26 mouse cellular contexts compared by ENCODE assay signal in the genomic region with DNA sequence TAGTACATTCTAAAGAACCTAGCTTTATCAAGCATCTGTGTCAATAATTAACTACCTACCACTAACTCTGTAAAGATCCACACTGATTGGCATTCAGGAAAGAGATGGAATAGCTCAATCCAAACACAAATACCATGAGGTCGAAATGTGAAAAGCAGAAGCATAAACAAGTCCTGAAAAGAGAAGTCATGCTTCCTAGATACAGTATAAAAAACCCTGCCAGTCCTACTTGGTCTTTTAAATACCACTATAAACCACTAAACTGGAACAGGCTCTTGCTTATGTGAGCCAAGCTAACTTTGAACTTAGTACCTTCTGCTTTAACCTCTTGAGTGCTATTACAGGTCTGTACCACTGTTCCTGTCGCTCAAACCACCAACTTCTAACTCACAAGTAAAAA. TPM values are rescaled to one million over a fixed set of nuclear protein-coding genes. Genes with fewer than 3 reads are reported as not detected.
A peak's percentile ranks its signal among the peaks of the same experiment; 100 is the strongest.
DNase-seq lines count a peak whose midpoint lies in the region; ATAC-seq lines count a peak whose summit lies in the region.
"Had no signal": no experiment of that assay in that cellular context is flagged by ENCODE, and none has a peak within 500 bp of the region (broad histone marks: within the 10 kb centered on the region; RNA-seq: fewer than 3 reads in every experiment).

No protein-coding gene starts in this region.

- no peak overlapping the region for H3K27ac ChIP-seq in intestine, embryonic 16.5 days (ENCODE audit: low read length)
- no peak overlapping the region for H3K27ac ChIP-seq in intestine, embryonic 15.5 days
- peak overlapping the region; percentile 65 for H3K27ac ChIP-seq in liver, embryonic 12.5 days
- no peak overlapping the region for H3K27ac ChIP-seq in hindbrain, embryonic 13.5 days
- H3K27ac ChIP-seq: forebrain, embryonic 10.5 days; heart, adult 2 months; heart, embryonic 13.5 days; limb, embryonic 10.5 days; neural tube, embryonic 12.5 days had no signal

- H3K27me3 ChIP-seq in intestine, embryonic 16.5 days (replicated peaks; ENCODE audit: control insufficient read depth, insufficient read depth, low read length), result no peaks in the 10 kb centered on the region
- H3K27me3 ChIP-seq in intestine, embryonic 15.5 days (replicated peaks), result no peaks in the 10 kb centered on the region
- H3K27me3 ChIP-seq in liver, embryonic 12.5 days (replicated peaks), result no peaks in the 10 kb centered on the region
- no peaks in the 10 kb centered on the region for H3K27me3 ChIP-seq in hindbrain, embryonic 13.5 days
- H3K27me3 ChIP-seq: heart, embryonic 13.5 days; neural tube, embryonic 12.5 days had no signal

- no peak overlapping the region for H3K4me2 ChIP-seq in intestine, embryonic 16.5 days (ENCODE audit: low read depth, low read length)
- H3K4me2 ChIP-seq in intestine, embryonic 15.5 days (replicated peaks), result no peak overlapping the region
- H3K4me2 ChIP-seq in liver, embryonic 12.5 days, result 0 out of 2 replicates have a peak overlapping the region, but pooled peaks have one; percentile 0
- no peak overlapping the region for H3K4me2 ChIP-seq in hindbrain, embryonic 13.5 days
- H3K4me2 ChIP-seq: heart, embryonic 13.5 days; neural tube, embryonic 12.5 days had no signal

- H3K4me3 ChIP-seq in intestine, embryonic 16.5 days (ENCODE audit: low read length), result no peak overlapping the region
- no peak overlapping the region for H3K4me3 ChIP-seq in intestine, embryonic 15.5 days (replicated peaks)
- H3K4me3 ChIP-seq in liver, embryonic 12.5 days, result no peak overlapping the region
- no peak overlapping the region for H3K4me3 ChIP-seq in hindbrain, embryonic 13.5 days
- H3K4me3 ChIP-seq: forebrain, embryonic 10.5 days; heart, adult 2 months; heart, embryonic 13.5 days; limb, embryonic 10.5 days; neural tube, embryonic 12.5 days had no signal

- 40% methylated on average over 2 of the region's 2 CpGs for WGBS in intestine, embryonic 16.5 days
- 45% methylated on average over 2 of the region's 2 CpGs for WGBS in intestine, embryonic 15.5 days
- 44% methylated on average over 2 of the region's 2 CpGs for WGBS in liver, embryonic 12.5 days (ENCODE audit: insufficient replicate concordance)
- 80% methylated on average over 2 of the region's 2 CpGs for WGBS in hindbrain, embryonic 13.5 days

- H3K4me1 ChIP-seq in intestine, embryonic 16.5 days (ENCODE audit: control insufficient read depth, insufficient read depth, low read length), result no peaks in the 10 kb centered on the region
- no peaks in the 10 kb centered on the region for H3K4me1 ChIP-seq in intestine, embryonic 15.5 days (replicated peaks)
- peaks cover 84% of the 10 kb centered on the region for H3K4me1 ChIP-seq in liver, embryonic 12.5 days
- no peaks in the 10 kb centered on the region; the same call in 1 of the 2 replicates for H3K4me1 ChIP-seq in hindbrain, embryonic 13.5 days (replicated peaks)
- H3K4me1 ChIP-seq: forebrain, embryonic 10.5 days; limb, embryonic 10.5 days; neural tube, embryonic 12.5 days had no signal

- H3K9me3 ChIP-seq in intestine, embryonic 16.5 days (ENCODE audit: control insufficient read depth, low read length), result no peaks in the 10 kb centered on the region
- no peaks in the 10 kb centered on the region for H3K9me3 ChIP-seq in intestine, embryonic 15.5 days
- no peaks in the 10 kb centered on the region for H3K9me3 ChIP-seq in liver, embryonic 12.5 days (replicated peaks)
- no peaks in the 10 kb centered on the region for H3K9me3 ChIP-seq in hindbrain, embryonic 13.5 days
- H3K9me3 ChIP-seq: forebrain, embryonic 10.5 days; heart, embryonic 13.5 days; limb, embryonic 10.5 days; neural tube, embryonic 12.5 days had no signal

- H3K9ac ChIP-seq in intestine, embryonic 16.5 days (ENCODE audit: low read depth, low read length), result no peak overlapping the region
- no peak overlapping the region for H3K9ac ChIP-seq in intestine, embryonic 15.5 days
- peak overlapping the region; percentile 6; the same call in 1 of the 2 replicates for H3K9ac ChIP-seq in liver, embryonic 12.5 days
- no peak overlapping the region for H3K9ac ChIP-seq in hindbrain, embryonic 13.5 days
- H3K9ac ChIP-seq: forebrain, postnatal 0 days; heart, embryonic 13.5 days; neural tube, embryonic 12.5 days had no signal

- no peak for DNase-seq in liver
- no peak for DNase-seq in cerebellum, postnatal 4 days (ENCODE audit: low spot score in 2 of 2)
- DNase-seq: adrenal gland, postnatal 14 days; cerebellum, adult 9-10 months; forebrain, postnatal 0 days; gastrocnemius, postnatal 14 days; heart, adult 2 months; heart, postnatal 14 days; lung, adult 18-20 months; lung, postnatal 10 days; midbrain, embryonic 14.5 days; right cerebral cortex, postnatal 14 days; thymus, postnatal 14 days had no signal

- 0 out of 2 replicates have a peak, but pooled peaks have one; percentile 42 for ATAC-seq in intestine, embryonic 16.5 days
- no peak; the same call in 1 of the 2 replicates for ATAC-seq in intestine, embryonic 15.5 days
- no peak for ATAC-seq in liver, embryonic 12.5 days
- ATAC-seq in megakaryocyte, adult 5-6 weeks (ENCODE audit: poor library complexity, severe bottlenecking), result peak; percentile 56
- ATAC-seq in hindbrain, embryonic 13.5 days (ENCODE audit: low FRiP score), result no peak
- ATAC-seq: forebrain, postnatal 0 days had no signal

- no peaks in the 10 kb centered on the region for H3K36me3 ChIP-seq in intestine, embryonic 16.5 days (ENCODE audit: control insufficient read depth, insufficient read depth, low read length)
- H3K36me3 ChIP-seq in intestine, embryonic 15.5 days, result no peaks in the 10 kb centered on the region
- H3K36me3 ChIP-seq in liver, embryonic 12.5 days, result peaks cover 31% of the 10 kb centered on the region
- H3K36me3 ChIP-seq in hindbrain, embryonic 13.5 days, result no peaks in the 10 kb centered on the region
- H3K36me3 ChIP-seq: heart, embryonic 13.5 days; limb, embryonic 10.5 days; neural tube, embryonic 12.5 days had no signal

RNA-seq across cellular contexts. Expression of gene Usp32, which starts 8.4 kb away (rescaled TPM):
- polyA plus RNA-seq in intestine, embryonic 16.5 days (2015; fragmentation: Nextera tagmentation; extraction: Ambion mirVana), result 3.1 and 3.9 TPM in 2 replicates
- 3.4 and 4.3 TPM in 2 replicates for polyA plus RNA-seq in intestine, embryonic 15.5 days (2015; fragmentation: Nextera tagmentation; extraction: Ambion mirVana)
- polyA plus RNA-seq in liver, embryonic 12.5 days (2016; fragmentation: Nextera tagmentation; extraction: Ambion mirVana), result 10.6 and 12.0 TPM in 2 replicates
- 24.9 and 27.3 TPM in 2 replicates for total RNA-seq in megakaryocyte, adult 5-6 weeks (2015)
- 22.0 and 45.3 TPM in 2 replicates for total RNA-seq in megakaryocyte, adult 5-6 weeks (2017)
- 10.5 and 13.0 TPM in 2 replicates for polyA plus RNA-seq in hindbrain, embryonic 13.5 days (2015; fragmentation: Nextera tagmentation; extraction: Ambion mirVana)

RNA-seq across cellular contexts. Expression of gene 1700125H20Rik, which starts 38.7 kb away (rescaled TPM):
- polyA plus RNA-seq in intestine, embryonic 16.5 days (2015; fragmentation: Nextera tagmentation; extraction: Ambion mirVana), result not detected in 2 replicates
- polyA plus RNA-seq in intestine, embryonic 15.5 days (2015; fragmentation: Nextera tagmentation; extraction: Ambion mirVana), result not detected in 2 replicates
- not detected in 2 replicates for polyA plus RNA-seq in liver, embryonic 12.5 days (2016; fragmentation: Nextera tagmentation; extraction: Ambion mirVana)
- not detected in 2 replicates for total RNA-seq in megakaryocyte, adult 5-6 weeks (2015)
- not detected in 2 replicates for total RNA-seq in megakaryocyte, adult 5-6 weeks (2017)
- polyA plus RNA-seq in hindbrain, embryonic 13.5 days (2015; fragmentation: Nextera tagmentation; extraction: Ambion mirVana), result 1.4 and 1.6 TPM in 2 replicates
- total RNA-seq: gastrocnemius, postnatal 14 days; heart, adult 2 months; heart, postnatal 14 days; layer of hippocampus, adult 18-20 months; layer of hippocampus, postnatal 25 days had no signal
- polyA plus RNA-seq: embryonic facial prominence, embryonic 11.5 days; heart, adult 2 months; kidney, embryonic 14.5 days had no signal

Comparison
In these comparisons a context has a peak if more than half of its experiments do, and no peak if none do; other contexts are left out.
1. ATAC-seq: peak in intestine, embryonic 16.5 days (single experiment) and megakaryocyte, adult 5-6 weeks (single experiment); none in intestine, embryonic 15.5 days (single experiment), liver, embryonic 12.5 days (single experiment) and hindbrain, embryonic 13.5 days (single experiment).